Mouse (Mus musculus): ENCODE results near the gene Enpp4. TPM values are rescaled to one million over a fixed set of nuclear protein-coding genes. Genes with fewer than 3 reads are reported as not detected.

Gene Enpp4
- polyA plus RNA-seq, 2 experiments: 3.1 to 4.2 TPM

GRCm38 (mm10) chr17:44053427-44053826, 52.2 kb downstream of the Enpp4 start:
- 79% methylated on average over 4 of the region's 4 CpGs for WGBS
- no peaks in the 10 kb centered on the region for H3K36me3 ChIP-seq (ENCODE audit: control insufficient read depth, insufficient read depth, low read length)
- H3K4me2 ChIP-seq (replicated peaks; ENCODE audit: low read depth, low read length, severe bottlenecking): no peak overlapping the region
- ATAC-seq (ENCODE audit: low FRiP score, low read depth) (no peak), DNase-seq (ENCODE audit: low spot score) (no peak)
- no peak for TF ChIP-seq POLR2A (IDR thresholded peaks at IDR 0.05; ENCODE audit: borderline replicate concordance, extremely low read depth, insufficient read depth, insufficient read length)
- H3K9me3 ChIP-seq (ENCODE audit: control insufficient read depth, low read length): no peaks in the 10 kb centered on the region
- H3K27me3 ChIP-seq (ENCODE audit: control insufficient read depth, insufficient read depth, low read length): no peaks in the 10 kb centered on the region
- no peak overlapping the region for H3K9ac ChIP-seq (ENCODE audit: low read depth, low read length, severe bottlenecking)
- no peaks in the 10 kb centered on the region for H3K4me1 ChIP-seq (ENCODE audit: control insufficient read depth, insufficient read depth, low read length)
- no peak overlapping the region for H3K27ac ChIP-seq (replicated peaks; ENCODE audit: low read depth, low read length)
- H3K4me3 ChIP-seq (replicated peaks; ENCODE audit: low read length): no peak overlapping the region

Other genes with a start within 250 kb of the Enpp4 start
- gene Enpp5, start 27.0 kb downstream of the Enpp4 start, polyA plus RNA-seq (2012; rRNA removed): 15.8 and 15.9 TPM in 2 replicates
- 11.5 and 13.5 TPM in 2 replicates for gene Enpp5, start 27.0 kb downstream of the Enpp4 start, polyA plus RNA-seq (2014; fragmentation: Nextera tagmentation; extraction: Ambion mirVana)
- gene Clic5, start 82.8 kb upstream of the Enpp4 start, polyA plus RNA-seq (2012; rRNA removed): 0.44 TPM in 2 replicates
- 0.41 and 0.57 TPM in 2 replicates for gene Clic5, start 82.8 kb upstream of the Enpp4 start, polyA plus RNA-seq (2014; fragmentation: Nextera tagmentation; extraction: Ambion mirVana)

All from limb, embryonic 14.5 days (tissue).